Mouse (Mus musculus) myocyte (in vitro differentiated cells): Measurements from ENCODE around the gene Slc25a36. TPM values are rescaled to one million over a fixed set of nuclear protein-coding genes. Genes with fewer than 3 reads are reported as not detected.

Source experiments
- H3K27me3 ChIP-seq: one replicate; pipeline ENCODE4 v1.6.1; 2011; ENCODE audit not compliant: control insufficient read depth, insufficient read depth, insufficient read length
- H3K36me3 ChIP-seq: one replicate; pipeline ENCODE4 v1.6.1; 2011; ENCODE audit not compliant: control insufficient read depth, insufficient read depth
- H3K4me2 ChIP-seq: one replicate; pipeline ENCODE4 v1.6.1; 2011; ENCODE audit warnings: low read depth, control low read depth
- H3K4me3 ChIP-seq: one replicate; pipeline ENCODE4 v1.5.1; 2011; ENCODE audit warnings: mild to moderate bottlenecking, control low read depth, moderate library complexity
- H3K79me2 ChIP-seq: one replicate; pipeline ENCODE4 v1.6.1; 2011; ENCODE audit not compliant: control insufficient read depth, insufficient read depth
- H3ac ChIP-seq: one replicate; pipeline ENCODE4 v1.6.1; 2011; ENCODE audit not compliant: control insufficient read depth, insufficient read length
- CEBPB ChIP-seq: IDR thresholded peaks from 2 replicates; pipeline ENCODE4 v1.6.1; 2011; ENCODE audit warnings: mild to moderate bottlenecking, moderate library complexity; ENCODE audit not compliant: poor library complexity, insufficient read depth, severe bottlenecking
- E2F4 ChIP-seq: IDR thresholded peaks from one replicate; pipeline ENCODE4 v1.6.1; 2011; ENCODE audit warnings: mild to moderate bottlenecking, control low read depth, moderate library complexity; ENCODE audit not compliant: insufficient read depth
- MAX ChIP-seq: IDR thresholded peaks from one replicate; pipeline ENCODE4 v1.6.1; 2011; ENCODE audit warnings: low read depth, mild to moderate bottlenecking, control low read depth
- MYOD1 ChIP-seq, 3 experiments: IDR thresholded peaks; one replicate each; pipeline ENCODE4 v1.6.1; 2011; ENCODE audit warnings: control low read depth in 2 of 3, low read depth in 2 of 3, mild to moderate bottlenecking in 2 of 3, moderate library complexity in 1 of 3; ENCODE audit not compliant: insufficient read length in 2 of 3, control insufficient read depth in 1 of 3
- MYOG ChIP-seq, 3 experiments: IDR thresholded peaks; one replicate each; pipeline ENCODE4 v1.6.1; 2011; ENCODE audit warnings: control low read depth in 2 of 3, low read depth in 2 of 3, mild to moderate bottlenecking in 2 of 3; ENCODE audit not compliant: insufficient read length in 2 of 3, control insufficient read depth in 1 of 3, insufficient read depth in 1 of 3
- POLR2A ChIP-seq: IDR thresholded peaks from one replicate; pipeline ENCODE4 v1.6.1; 2011; ENCODE audit warnings: low read depth, mild to moderate bottlenecking, control low read depth, moderate library complexity; ENCODE audit not compliant: insufficient read length
- POLR2AphosphoS2 ChIP-seq: IDR thresholded peaks from one replicate; pipeline ENCODE4 v1.6.1; 2011; ENCODE audit warnings: low read depth, control low read depth; ENCODE audit not compliant: insufficient read length
- REST ChIP-seq: IDR thresholded peaks from one replicate; pipeline ENCODE4 v1.6.1; 2011; ENCODE audit warnings: mild to moderate bottlenecking, control low read depth, moderate library complexity; ENCODE audit not compliant: insufficient read depth, insufficient read length
- SRF ChIP-seq: IDR thresholded peaks from one replicate; pipeline ENCODE4 v1.6.1; 2011; ENCODE audit warnings: low read depth; ENCODE audit not compliant: control insufficient read depth, insufficient read length
- TCF12 ChIP-seq: IDR thresholded peaks from one replicate; pipeline ENCODE4 v1.6.1; 2011; ENCODE audit warnings: mild to moderate bottlenecking, control low read depth; ENCODE audit not compliant: poor library complexity, insufficient read depth, severe bottlenecking
- TCF3 ChIP-seq: IDR thresholded peaks from one replicate; pipeline ENCODE4 v1.6.1; 2011; ENCODE audit warnings: low read depth, control low read depth; ENCODE audit not compliant: insufficient read length
- USF1 ChIP-seq: IDR thresholded peaks from one replicate; pipeline ENCODE4 v1.6.1; 2011; ENCODE audit warnings: low read depth, mild to moderate bottlenecking, control low read depth, moderate library complexity
- polyA plus RNA-seq: library from polyadenylated mRNA; unstranded; fragments of >200 nt; fragmentation: generic; extraction: Trizol; gene quantifications from one replicate; pipeline ENCODE4 v1.2.1, GENCODE M21; 2012; ENCODE audit warnings: missing spikeins

The Slc25a36 gene
- polyA plus RNA-seq, 1 experiment = 6.5 TPM

DNA sequence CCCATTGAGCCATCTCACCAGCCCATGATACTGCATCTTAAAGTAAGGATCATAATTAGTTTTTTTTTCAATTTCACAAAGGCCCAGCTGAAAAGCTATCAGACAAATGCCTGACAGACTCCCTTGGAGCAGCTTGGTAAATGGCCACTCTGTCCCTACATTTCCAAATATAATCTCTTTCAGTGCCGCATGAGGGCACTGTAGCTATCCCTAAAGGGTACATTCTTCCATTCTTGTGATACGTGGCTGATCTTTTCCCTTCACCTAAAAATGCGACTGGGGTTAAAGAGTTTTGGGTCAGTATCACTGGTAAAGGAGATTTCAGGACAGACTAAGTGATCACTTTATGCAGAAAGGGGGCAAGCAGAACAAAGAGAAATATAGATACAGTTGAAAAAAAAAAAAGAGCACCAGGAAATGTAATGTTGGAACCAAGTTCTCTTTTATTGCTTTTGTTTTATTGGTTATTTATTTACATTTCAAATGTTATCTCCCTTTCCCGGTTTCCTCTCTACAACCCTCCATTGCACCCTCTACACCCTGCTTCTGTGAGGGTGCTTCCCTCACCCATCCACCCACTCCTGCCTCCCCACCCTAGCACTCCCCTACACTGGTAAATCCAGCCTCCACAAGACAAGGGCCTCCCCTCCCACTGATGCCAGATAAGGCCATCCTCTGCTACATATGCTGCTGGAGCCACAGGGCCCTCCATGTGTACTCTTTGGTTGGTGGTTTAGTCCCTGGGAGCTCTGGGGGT is 29.7 kb downstream of the Slc25a36 start:
- H3K4me3 ChIP-seq = no peak overlapping the region
- H3K27me3 ChIP-seq = no peaks in the 10 kb centered on the region
- TF ChIP-seq TCF12 (no peak), USF1 (no peak), CEBPB (no peak), MAX (no peak), SRF (no peak), TCF3 (no peak), POLR2A (no peak), POLR2AphosphoS2 (no peak), MYOG (IDR thresholded peaks at IDR 0.05; ENCODE audit: control insufficient read depth in 1 of 3, insufficient read depth in 1 of 3, insufficient read length in 2 of 3, low read depth in 2 of 3) (no peak), REST (no peak), MYOD1 (IDR thresholded peaks at IDR 0.05; ENCODE audit: control insufficient read depth in 1 of 3, insufficient read length in 2 of 3, low read depth in 2 of 3) (no peak), E2F4 (no peak)
- no peak overlapping the region for H3ac ChIP-seq
- H3K4me2 ChIP-seq = no peak overlapping the region
- H3K36me3 ChIP-seq = peaks cover 20% of the 10 kb centered on the region
- H3K79me2 ChIP-seq = no peaks in the 10 kb centered on the region

DNA sequence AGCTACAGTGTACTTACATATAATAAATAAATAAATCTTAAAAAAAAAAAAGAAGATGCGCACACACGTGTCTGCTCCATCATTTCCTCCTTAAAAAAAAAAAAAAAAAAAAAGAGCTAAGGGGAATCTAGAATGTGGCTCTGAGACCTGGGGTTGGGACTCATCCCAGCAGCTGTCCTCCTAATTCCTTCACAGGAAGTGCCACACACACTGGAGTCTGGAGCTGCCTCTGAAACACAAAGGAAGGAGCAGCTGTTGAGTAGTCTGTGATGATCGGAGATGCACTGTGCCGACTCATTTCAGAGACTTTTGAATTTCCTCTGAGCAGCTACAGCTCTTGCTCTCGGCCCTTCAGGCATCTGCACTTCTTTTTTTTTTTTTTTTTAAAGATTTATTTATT is 41.0 kb downstream of the Slc25a36 start:
- H3K79me2 ChIP-seq = no peaks in the 10 kb centered on the region
- TF ChIP-seq SRF (no peak), MAX (no peak), REST (no peak), E2F4 (no peak), CEBPB (no peak), POLR2AphosphoS2 (no peak), USF1 (no peak), TCF12 (no peak), POLR2A (no peak), TCF3 (no peak), MYOD1 (IDR thresholded peaks at IDR 0.05; ENCODE audit: control insufficient read depth in 1 of 3, insufficient read length in 2 of 3, low read depth in 2 of 3) (peak; percentile 51 to 76 (median 68)), MYOG (IDR thresholded peaks at IDR 0.05; ENCODE audit: control insufficient read depth in 1 of 3, insufficient read depth in 1 of 3, insufficient read length in 2 of 3, low read depth in 2 of 3) (peak; percentile 5 to 72 (median 18))
- no peaks in the 10 kb centered on the region for H3K36me3 ChIP-seq
- no peaks in the 10 kb centered on the region for H3K27me3 ChIP-seq
- H3K4me2 ChIP-seq = no peak overlapping the region
- H3ac ChIP-seq = no peak overlapping the region
- no peak overlapping the region for H3K4me3 ChIP-seq

DNA sequence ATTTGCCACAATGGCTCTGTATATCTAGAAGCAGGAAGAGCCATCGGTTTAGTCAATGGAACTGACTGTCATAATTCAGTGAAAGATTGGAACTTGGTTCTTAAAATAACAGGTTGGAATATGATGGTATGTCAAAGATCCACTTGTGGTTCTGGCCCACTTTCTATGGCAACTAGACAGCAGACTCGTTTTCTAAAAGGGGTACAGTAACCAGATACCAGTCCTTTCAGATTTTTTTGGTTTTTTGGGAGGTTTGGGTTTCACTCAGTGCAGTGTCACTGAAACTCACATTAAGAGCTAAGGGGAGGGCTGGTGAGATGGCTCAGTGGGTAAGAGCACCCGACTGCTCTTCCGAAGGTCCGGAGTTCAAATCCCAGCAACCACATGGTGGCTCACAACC is 41.5 kb downstream of the Slc25a36 start:
- no peaks in the 10 kb centered on the region for H3K36me3 ChIP-seq
- no peak overlapping the region for H3K4me3 ChIP-seq
- H3K4me2 ChIP-seq = no peak overlapping the region
- H3K79me2 ChIP-seq = no peaks in the 10 kb centered on the region
- TF ChIP-seq REST (no peak), POLR2A (no peak), USF1 (no peak)
- H3K27me3 ChIP-seq = no peaks in the 10 kb centered on the region
- H3ac ChIP-seq = no peak overlapping the region

DNA sequence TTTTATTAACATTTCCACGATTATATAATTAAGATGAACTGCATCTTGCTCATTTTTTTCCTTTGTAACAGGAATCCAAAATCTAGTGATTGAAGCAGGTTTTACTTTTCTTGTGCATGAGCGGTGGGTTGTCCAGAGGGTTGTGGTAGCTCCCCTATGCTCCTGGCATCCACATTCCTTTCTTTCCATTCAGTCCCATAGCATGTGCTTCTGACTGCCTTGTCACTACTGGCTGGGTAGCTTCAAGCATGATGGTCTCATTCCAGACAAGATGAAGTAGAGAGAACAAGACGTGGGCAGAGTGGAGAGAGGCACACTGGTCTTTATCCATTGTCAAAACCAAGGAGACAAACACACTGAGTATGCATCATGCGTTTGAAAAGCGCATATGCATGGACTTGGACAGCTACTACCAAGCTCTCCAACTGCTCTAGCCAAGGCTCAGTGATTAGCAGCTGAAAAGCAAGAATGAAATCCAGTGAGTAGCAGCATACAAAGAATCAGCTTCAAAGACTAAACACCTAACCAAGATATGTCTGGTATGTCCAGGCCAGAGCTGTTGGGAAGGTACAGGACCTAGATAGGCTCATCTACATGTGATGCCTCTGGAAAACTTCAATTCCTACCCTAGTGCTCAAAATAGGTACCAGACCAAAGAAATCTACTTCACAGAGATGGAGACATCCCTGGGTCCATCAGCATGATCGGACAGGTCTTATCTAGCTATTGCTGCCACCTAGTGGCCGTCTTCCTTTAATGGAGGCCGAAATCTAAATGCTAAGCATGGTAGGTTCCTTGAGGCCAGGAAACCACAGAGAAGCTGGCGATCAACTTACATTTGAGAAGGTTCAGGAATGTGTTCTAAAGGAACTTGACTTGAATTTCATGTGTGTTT is 42.5 kb downstream of the Slc25a36 start:
- TF ChIP-seq MAX (no peak), POLR2A (no peak), REST (no peak), MYOD1 (IDR thresholded peaks at IDR 0.05; ENCODE audit: control insufficient read depth in 1 of 3, insufficient read length in 2 of 3, low read depth in 2 of 3) (no peak), CEBPB (no peak), E2F4 (no peak), POLR2AphosphoS2 (no peak), USF1 (no peak), TCF3 (no peak), SRF (no peak), TCF12 (no peak), MYOG (IDR thresholded peaks at IDR 0.05; ENCODE audit: control insufficient read depth in 1 of 3, insufficient read depth in 1 of 3, insufficient read length in 2 of 3, low read depth in 2 of 3) (no peak)
- no peak overlapping the region for H3ac ChIP-seq
- no peak overlapping the region for H3K4me2 ChIP-seq
- no peaks in the 10 kb centered on the region for H3K27me3 ChIP-seq
- no peak overlapping the region for H3K4me3 ChIP-seq
- no peaks in the 10 kb centered on the region for H3K79me2 ChIP-seq
- H3K36me3 ChIP-seq = no peaks in the 10 kb centered on the region
